Mouse (Mus musculus): ENCODE data around the gene Ganc. TPM values are rescaled to one million over a fixed set of nuclear protein-coding genes. Genes with fewer than 3 reads are reported as not detected.

The Ganc gene
- polyA plus RNA-seq (2017; shearing (Covaris generic)) = 15.2 TPM

GRCm38 (mm10) chr2:120403653-120403985 lies at the start of gene Ganc:
Gene Ganc, plus strand, starts transcription at chr2:120403896.

GRCm38 (mm10) chr2:120403986-120404822 lies 508 bp downstream of the Ganc start, which contains the start of gene Tmem87a:
Gene Tmem87a, minus strand, starts transcription at chr2:120404113.

GRCm38 (mm10) chr2:120455719-120456118 lies 52.0 kb downstream of the Ganc start, which contains the start of gene Capn3:
Gene Capn3, plus strand, starts transcription at chr2:120456019.

Other genes with a start within 250 kb of the Ganc start
- gene Ehd4, start 249.3 kb upstream of the Ganc start, polyA plus RNA-seq (2017; shearing (Covaris generic)) = 17.0 TPM
- gene Pla2g4e, start 158.6 kb upstream of the Ganc start, polyA plus RNA-seq (2017; shearing (Covaris generic)) = not detected
- not detected for gene Pla2g4d, start 114.7 kb upstream of the Ganc start, polyA plus RNA-seq (2017; shearing (Covaris generic))
- 0.16 TPM for gene Pla2g4f, start 89.7 kb upstream of the Ganc start, polyA plus RNA-seq (2017; shearing (Covaris generic))
- 39.1 TPM for gene Vps39, start 50.8 kb upstream of the Ganc start, polyA plus RNA-seq (2017; shearing (Covaris generic))
- gene Tmem87a, start 217 bp downstream of the Ganc start, polyA plus RNA-seq (2017; shearing (Covaris generic)) = 28.7 TPM
- 1.1 TPM for gene Capn3, start 52.1 kb downstream of the Ganc start, polyA plus RNA-seq (2017; shearing (Covaris generic))
- gene Zfp106, start 159.9 kb downstream of the Ganc start, polyA plus RNA-seq (2017; shearing (Covaris generic)) = 52.4 TPM
- 33.2 TPM for gene Snap23, start 163.8 kb downstream of the Ganc start, polyA plus RNA-seq (2017; shearing (Covaris generic))
- 15.1 TPM for gene Haus2, start 205.5 kb downstream of the Ganc start, polyA plus RNA-seq (2017; shearing (Covaris generic))
- gene Lrrc57, start 205.6 kb downstream of the Ganc start, polyA plus RNA-seq (2017; shearing (Covaris generic)) = 17.3 TPM
- 0.39 TPM for gene Stard9, start 225.2 kb downstream of the Ganc start, polyA plus RNA-seq (2017; shearing (Covaris generic))

All from effector memory CD4-positive, alpha-beta T cell, adult 5 months (primary cell).